Mouse (Mus musculus) thymus, adult 2 months (tissue): Measurements from ENCODE around the gene Gm20388. TPM values are rescaled to one million over a fixed set of nuclear protein-coding genes. Genes with fewer than 3 reads are reported as not detected.

Experiments used
- DNase-seq: peaks from one replicate; pipeline ENCODE4 v3.0.0; 2021
- H3K27ac ChIP-seq: fragments of 200-500 bp; 2 replicates; pipeline ENCODE4 v1.5.1; 2012; ENCODE audit warnings: low read length, control low read depth; ENCODE audit not compliant: control insufficient read depth, insufficient read depth
- H3K27me3 ChIP-seq: fragments of 200-500 bp; 2 replicates; pipeline ENCODE4 v1.6.1; 2012; ENCODE audit warnings: mild to moderate bottlenecking, low read length, moderate library complexity, mixed read lengths; ENCODE audit not compliant: control insufficient read depth, insufficient read depth
- H3K36me3 ChIP-seq: fragments of 200-500 bp; 2 replicates; pipeline ENCODE4 v1.6.1; 2012; ENCODE audit warnings: mild to moderate bottlenecking, low read length, moderate library complexity; ENCODE audit not compliant: control insufficient read depth, insufficient read depth
- H3K4me1 ChIP-seq: fragments of 200-500 bp; replicated peaks from 2 replicates; pipeline ENCODE4 v1.6.1; 2012; ENCODE audit warnings: low read length; ENCODE audit not compliant: control insufficient read depth, insufficient read depth
- H3K4me3 ChIP-seq: fragments of 200-500 bp; 2 replicates; pipeline ENCODE4 v1.5.1; 2012; ENCODE audit warnings: mild to moderate bottlenecking, low read length, control low read depth, moderate library complexity; ENCODE audit not compliant: control insufficient read depth, insufficient read depth
- CTCF ChIP-seq: fragments of 200-500 bp; IDR thresholded peaks from 2 replicates; pipeline ENCODE4 v1.5.1; 2012; ENCODE audit warnings: mild to moderate bottlenecking, control low read depth, low read length, moderate library complexity, borderline replicate concordance; ENCODE audit not compliant: control insufficient read depth, poor library complexity, insufficient read depth; ENCODE audit errors: extremely low read depth
- POLR2A ChIP-seq: fragments of 200-500 bp; IDR thresholded peaks from 2 replicates; pipeline ENCODE4 v1.6.1; 2012; ENCODE audit warnings: mild to moderate bottlenecking, low read length, control low read depth, moderate library complexity; ENCODE audit not compliant: control insufficient read depth, poor library complexity, insufficient read depth; ENCODE audit errors: extremely low read depth
- WGBS: fragments of 180-500 bp; shearing (Covaris S2); methylation state at CpG from one replicate; pipeline ENCODE4 v1.1.7; 2018; 5-methylcytosine and 5-hydroxymethylcytosine counted together
- polyA plus RNA-seq: library from polyadenylated mRNA; depleted of rRNA; stranded (reverse); fragments of >200 nt; gene quantifications from 2 replicates; pipeline ENCODE4 v1.2.3, GENCODE M21; 2012

Gm20388 gene
- polyA plus RNA-seq, 1 experiment = 103 TPM

DNA sequence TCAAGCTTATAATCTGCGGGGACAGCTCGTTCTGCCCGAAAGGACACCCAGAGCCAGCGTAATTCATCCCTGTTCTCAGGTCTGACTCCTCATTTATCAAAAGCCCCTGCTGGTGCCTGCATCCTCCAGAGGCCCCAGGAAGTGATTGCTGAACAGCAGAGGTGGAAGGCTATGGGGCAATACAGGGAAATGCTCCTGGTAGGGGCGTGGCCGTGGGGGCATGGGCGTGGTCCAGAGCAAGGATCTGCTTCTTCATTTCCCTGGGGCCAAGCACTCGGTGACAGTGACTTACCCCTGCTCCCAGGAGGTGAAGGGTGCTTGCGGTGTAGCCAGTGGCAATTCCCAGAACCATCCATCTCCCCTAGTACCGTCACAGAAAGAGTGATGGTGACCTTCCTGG lies 534.6 kb downstream of the Gm20388 start:
- no peak for DNase-seq
- no peaks in the 10 kb centered on the region for H3K27me3 ChIP-seq
- 85% methylated on average over 10 of the region's 10 CpGs for WGBS
- H3K4me1 ChIP-seq = no peaks in the 10 kb centered on the region
- H3K36me3 ChIP-seq = no peaks in the 10 kb centered on the region
- TF ChIP-seq POLR2A (no peak), CTCF (no peak)
- H3K27ac ChIP-seq = no peak overlapping the region
- H3K4me3 ChIP-seq = no peak overlapping the region

DNA sequence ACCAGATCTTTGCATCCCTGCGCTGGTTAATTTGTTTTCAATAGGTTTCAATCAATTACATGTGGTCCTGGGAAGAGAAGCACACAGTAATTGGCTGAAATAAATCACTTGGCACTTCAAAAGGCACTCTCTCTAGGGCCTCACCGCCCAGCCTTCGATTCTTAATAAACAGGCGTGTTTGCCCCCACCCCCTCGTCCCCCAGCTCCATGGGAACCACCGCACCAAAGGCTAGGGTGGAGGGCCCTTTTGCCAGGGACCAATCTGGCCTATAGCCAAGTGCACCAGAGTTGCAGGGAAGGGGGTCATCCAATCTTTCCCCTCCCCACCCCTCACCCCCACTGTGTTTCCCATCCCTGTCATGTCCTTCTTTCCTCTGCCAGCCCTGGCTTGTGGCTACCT lies 537.5 kb downstream of the Gm20388 start:
- Histone ChIP-seq H3K27me3 (no peaks in the 10 kb centered on the region), H3K4me1 (peaks cover 9% of the 10 kb centered on the region), H3K4me3 (no peak overlapping the region), H3K36me3 (no peaks in the 10 kb centered on the region), H3K27ac (no peak overlapping the region)
- no peak for DNase-seq
- no peak for TF ChIP-seq POLR2A
- no peak for TF ChIP-seq CTCF
- WGBS = 94% methylated on average over 6 of the region's 6 CpGs

DNA sequence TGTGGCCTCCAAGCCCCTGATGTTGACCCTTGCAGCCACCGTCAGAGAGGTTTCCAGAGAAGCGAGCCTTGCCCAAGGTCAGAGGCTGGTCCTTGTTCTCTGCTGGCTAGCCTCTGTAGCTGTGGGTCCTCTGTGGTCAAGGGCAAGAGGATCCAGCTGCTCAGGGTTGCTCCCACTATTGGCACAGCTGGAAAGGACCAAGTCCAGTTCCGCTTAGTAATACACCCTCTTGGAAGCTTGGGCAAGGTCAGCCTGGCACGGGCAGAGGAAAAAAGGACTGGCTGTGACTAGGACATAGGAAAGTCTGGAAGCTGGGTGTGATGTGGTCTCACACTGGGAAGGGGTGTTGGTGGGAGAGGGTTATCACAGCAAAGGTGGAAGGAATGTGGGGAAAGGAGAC lies 538.5 kb downstream of the Gm20388 start:
- WGBS = 98% methylated on average over 4 of the region's 4 CpGs
- peaks cover 9% of the 10 kb centered on the region for H3K4me1 ChIP-seq
- H3K36me3 ChIP-seq = no peaks in the 10 kb centered on the region
- no peaks in the 10 kb centered on the region for H3K27me3 ChIP-seq
- no peak for DNase-seq
- H3K27ac ChIP-seq = no peak overlapping the region
- no peak overlapping the region for H3K4me3 ChIP-seq
- TF ChIP-seq CTCF = no peak
- no peak for TF ChIP-seq POLR2A

DNA sequence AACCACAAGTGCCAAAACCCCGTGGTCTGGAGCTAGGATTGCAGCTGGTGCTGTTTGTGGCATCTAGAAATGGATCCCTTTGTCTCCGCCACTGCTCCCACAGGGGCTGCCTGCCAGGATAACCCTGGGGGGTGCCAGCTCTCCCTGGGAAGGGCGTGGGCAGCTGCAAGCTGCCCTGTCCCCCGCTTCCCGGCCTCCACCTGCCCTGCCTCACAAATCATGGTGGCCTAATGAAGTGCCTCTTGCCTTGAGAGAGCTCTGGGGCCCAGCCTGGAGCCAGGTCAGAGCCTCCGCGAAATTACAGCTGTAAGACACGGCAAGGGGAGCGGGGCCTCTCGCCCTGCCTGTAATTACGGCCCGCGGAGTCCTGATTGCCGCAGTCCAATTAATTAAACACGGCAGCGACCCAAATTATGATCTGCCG lies 539.0 kb downstream of the Gm20388 start:
- H3K27me3 ChIP-seq = no peaks in the 10 kb centered on the region
- 84% methylated on average over 17 of the region's 17 CpGs for WGBS

DNA sequence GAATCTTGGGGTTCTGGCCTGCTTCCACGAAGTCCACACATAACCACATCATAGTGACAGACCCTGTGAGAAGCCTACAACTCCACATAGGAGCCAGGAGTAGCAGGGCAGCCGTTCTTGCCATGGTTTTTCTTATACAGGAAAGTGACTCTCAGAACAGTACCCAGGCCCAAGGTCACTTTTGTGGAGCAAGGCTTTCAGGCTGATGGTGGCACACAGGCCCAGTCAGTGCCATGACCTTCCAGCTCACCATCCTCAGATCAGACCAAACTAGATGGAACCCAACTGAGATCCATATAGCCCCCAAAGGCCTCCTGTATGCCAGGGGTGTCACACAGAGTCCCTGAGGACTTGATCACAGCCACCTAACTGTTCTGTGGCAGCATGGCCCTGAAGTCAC lies 541.5 kb downstream of the Gm20388 start:
- H3K4me3 ChIP-seq = no peak overlapping the region
- 92% methylated on average over 2 of the region's 2 CpGs for WGBS
- H3K27ac ChIP-seq = no peak overlapping the region
- DNase-seq = no peak
- no peaks in the 10 kb centered on the region for H3K27me3 ChIP-seq
- peaks cover 23% of the 10 kb centered on the region for H3K4me1 ChIP-seq
- no peaks in the 10 kb centered on the region for H3K36me3 ChIP-seq
- no peak for TF ChIP-seq POLR2A

More for the DNA sequence above, 539.0 kb downstream of the Gm20388 start:
- H3K27ac ChIP-seq = no peak overlapping the region
- no peak overlapping the region for H3K4me3 ChIP-seq
- TF ChIP-seq CTCF = no peak
- no peak for TF ChIP-seq POLR2A
- peaks cover 10% of the 10 kb centered on the region for H3K4me1 ChIP-seq
- H3K36me3 ChIP-seq = no peaks in the 10 kb centered on the region
- DNase-seq = no peak

DNA sequence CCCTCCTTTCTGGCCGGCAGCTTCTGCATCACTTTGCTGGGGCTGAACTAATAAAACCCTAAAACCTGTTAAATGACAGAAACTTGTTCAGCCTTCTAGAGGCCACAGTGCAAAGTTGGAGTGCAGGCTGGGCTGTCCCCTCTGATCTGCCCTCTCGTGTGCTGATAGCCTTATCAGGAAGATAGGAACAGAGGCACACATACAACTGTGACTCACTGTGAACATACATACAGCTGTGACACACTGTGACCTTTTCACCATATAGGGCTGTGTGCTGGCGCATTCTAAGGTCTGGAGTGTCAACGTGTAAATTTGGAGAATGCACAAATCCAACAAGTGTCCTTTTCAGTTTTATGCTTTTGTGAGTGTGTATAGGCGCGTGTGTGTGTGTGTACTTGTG lies 543.8 kb downstream of the Gm20388 start:
- Histone ChIP-seq H3K4me3 (no peak overlapping the region), H3K27me3 (no peaks in the 10 kb centered on the region), H3K4me1 (peaks cover 30% of the 10 kb centered on the region), H3K27ac (no peak overlapping the region), H3K36me3 (no peaks in the 10 kb centered on the region)
- TF ChIP-seq POLR2A (no peak), CTCF (no peak)
- no peak for DNase-seq
- WGBS = 95% methylated on average over 6 of the region's 6 CpGs

DNA sequence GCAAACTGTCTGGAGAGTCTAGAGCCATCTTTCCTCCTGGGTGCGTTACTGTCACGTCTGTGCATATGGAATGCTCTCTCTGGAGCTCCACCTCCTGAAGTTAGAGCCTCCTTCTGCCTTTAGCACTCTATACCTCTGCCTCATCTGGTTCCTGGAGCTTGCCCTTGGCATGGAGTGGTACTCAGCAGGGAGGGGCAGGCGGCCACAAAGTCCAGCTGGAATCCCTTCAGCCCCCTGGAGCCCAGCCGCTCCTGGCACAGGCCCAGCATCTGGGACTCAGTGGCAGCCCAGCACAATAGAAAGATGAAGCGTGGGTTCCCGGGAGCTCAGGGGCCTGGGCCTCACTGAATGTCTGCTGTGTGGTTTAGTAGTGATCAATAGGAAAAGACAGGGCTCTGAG lies 549.7 kb downstream of the Gm20388 start:
- WGBS = 95% methylated on average over 6 of the region's 6 CpGs
- no peak for DNase-seq
- Histone ChIP-seq H3K27ac (no peak overlapping the region), H3K4me1 (peaks cover 23% of the 10 kb centered on the region), H3K27me3 (no peaks in the 10 kb centered on the region), H3K4me3 (no peak overlapping the region), H3K36me3 (no peaks in the 10 kb centered on the region)
- TF ChIP-seq POLR2A = no peak
- no peak for TF ChIP-seq CTCF
